Mouse (Mus musculus): ENCODE results near the gene Stoml2. TPM values are rescaled to one million over a fixed set of nuclear protein-coding genes. Genes with fewer than 3 reads are reported as not detected.
A peak's percentile ranks its signal among the peaks of the same experiment; 100 is the strongest.

Stoml2 gene
- polyA plus RNA-seq, 1 experiment from 2014 or later, result 378 TPM

DNA sequence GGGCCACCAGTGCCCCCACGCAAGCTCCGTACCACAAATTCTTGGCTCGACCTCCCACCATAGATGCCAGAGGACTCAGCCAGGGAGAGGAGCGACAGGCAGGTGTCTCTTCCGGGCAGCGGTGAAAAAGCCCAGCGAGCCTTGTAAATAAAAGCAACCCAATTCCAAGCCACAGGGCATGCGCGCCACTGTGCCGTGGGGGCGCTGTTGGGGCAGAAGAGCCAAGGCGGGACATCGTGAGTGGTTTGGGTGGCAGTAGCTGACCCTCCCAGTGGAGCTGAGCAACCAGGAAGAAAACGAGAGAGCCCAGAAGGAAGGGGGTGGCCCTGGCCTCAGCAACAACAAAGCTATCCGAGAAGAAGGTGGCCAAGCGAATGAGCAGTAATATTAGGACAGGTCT, 10.6 kb downstream of the Stoml2 start:
- no peak for ATAC-seq (replicated peaks; ENCODE audit: low FRiP score)
- no peak overlapping the region for H3K4me3 ChIP-seq (ENCODE audit: low read depth, low read length)
- 87% methylated on average over 16 of the region's 16 CpGs for WGBS
- no peak overlapping the region for H3K27ac ChIP-seq (ENCODE audit: low read depth, low read length)
- H3K4me2 ChIP-seq (ENCODE audit: low read depth, low read length, severe bottlenecking), result no peak overlapping the region
- no peaks in the 10 kb centered on the region for H3K27me3 ChIP-seq (ENCODE audit: control insufficient read depth, insufficient read depth, low read length)
- peaks cover 3% of the 10 kb centered on the region; the same call in 1 of the 2 replicates for H3K36me3 ChIP-seq (ENCODE audit: control insufficient read depth, insufficient read depth, low read length)
- H3K9ac ChIP-seq (ENCODE audit: low read length), result no peak overlapping the region
- no peak for DNase-seq (ENCODE audit: low spot score)
- 0 out of 2 replicates have a peak, but pooled peaks cover 5% of the 10 kb centered on the region for H3K4me1 ChIP-seq (replicated peaks; ENCODE audit: control insufficient read depth, insufficient read depth, low read length)
- no peaks in the 10 kb centered on the region for H3K9me3 ChIP-seq (ENCODE audit: control insufficient read depth, low read length)

- DNase-seq (ENCODE audit: low spot score), result no peak
- ATAC-seq (replicated peaks; ENCODE audit: low FRiP score), result no peak
- Histone ChIP-seq H3K27ac (ENCODE audit: low read depth, low read length) (no peak overlapping the region), H3K27me3 (ENCODE audit: control insufficient read depth, insufficient read depth, low read length) (no peaks in the 10 kb centered on the region), H3K4me1 (replicated peaks; ENCODE audit: control insufficient read depth, insufficient read depth, low read length) (0 out of 2 replicates have a peak, but pooled peaks cover 5% of the 10 kb centered on the region), H3K9me3 (ENCODE audit: control insufficient read depth, low read length) (no peaks in the 10 kb centered on the region), H3K4me2 (ENCODE audit: low read depth, low read length, severe bottlenecking) (no peak overlapping the region), H3K4me3 (ENCODE audit: low read depth, low read length) (no peak overlapping the region), H3K36me3 (ENCODE audit: control insufficient read depth, insufficient read depth, low read length) (peaks cover 3% of the 10 kb centered on the region; the same call in 1 of the 2 replicates), H3K9ac (ENCODE audit: low read length) (no peak overlapping the region)
- WGBS, result 93% methylated on average over 23 of the region's 23 CpGs
Measured at GRCm38 (mm10) chr4:43019641-43020465, 11.7 kb downstream of the Stoml2 start.

DNA sequence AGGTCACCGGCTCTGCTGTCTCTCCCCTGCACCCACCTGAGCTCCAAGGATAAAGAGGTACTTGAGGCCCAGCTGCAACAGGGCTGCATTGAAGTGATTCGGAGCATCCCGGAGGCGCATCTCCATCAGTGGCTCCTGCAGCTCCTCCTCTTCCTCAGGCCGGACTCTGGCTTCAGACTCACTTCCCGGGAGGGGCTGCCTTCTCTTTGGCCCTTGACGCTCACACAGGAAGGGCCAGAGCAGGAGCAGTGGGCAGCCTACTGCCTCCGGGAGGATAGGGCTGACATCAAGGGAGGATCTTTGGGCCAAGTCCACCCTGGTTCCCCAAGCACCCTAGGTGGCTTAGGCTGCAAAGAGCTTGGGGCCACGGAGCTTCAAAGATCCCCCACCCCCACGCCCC, 12.3 kb downstream of the Stoml2 start:
- whole genome bisulfite sequencing, result 95% methylated on average over 10 of the region's 10 CpGs
- Histone ChIP-seq H3K4me2 (ENCODE audit: low read depth, low read length, severe bottlenecking) (no peak overlapping the region), H3K9me3 (ENCODE audit: control insufficient read depth, low read length) (no peaks in the 10 kb centered on the region), H3K4me1 (replicated peaks; ENCODE audit: control insufficient read depth, insufficient read depth, low read length) (no peaks in the 10 kb centered on the region), H3K4me3 (ENCODE audit: low read depth, low read length) (no peak overlapping the region), H3K27ac (ENCODE audit: low read depth, low read length) (no peak overlapping the region), H3K27me3 (ENCODE audit: control insufficient read depth, insufficient read depth, low read length) (no peaks in the 10 kb centered on the region), H3K36me3 (ENCODE audit: control insufficient read depth, insufficient read depth, low read length) (peaks cover 3% of the 10 kb centered on the region; the same call in 1 of the 2 replicates), H3K9ac (ENCODE audit: low read length) (no peak overlapping the region)
- DNase-seq (ENCODE audit: low spot score) (no peak), ATAC-seq (replicated peaks; ENCODE audit: low FRiP score) (no peak)

GRCm38 (mm10) chr4:43018156-43018555, 13.4 kb downstream of the Stoml2 start:
- H3K27ac ChIP-seq (ENCODE audit: low read depth, low read length), result no peak overlapping the region
- WGBS, result 94% methylated on average over 4 of the region's 4 CpGs
- ATAC-seq (replicated peaks; ENCODE audit: low FRiP score), result no peak

GRCm38 (mm10) chr4:43012091-43012490, 19.4 kb downstream of the Stoml2 start:
- Histone ChIP-seq H3K4me1 (replicated peaks; ENCODE audit: control insufficient read depth, insufficient read depth, low read length) (peaks cover 4% of the 10 kb centered on the region; the same call in 1 of the 2 replicates), H3K27me3 (ENCODE audit: control insufficient read depth, insufficient read depth, low read length) (no peaks in the 10 kb centered on the region), H3K4me2 (ENCODE audit: low read depth, low read length, severe bottlenecking) (no peak overlapping the region), H3K36me3 (ENCODE audit: control insufficient read depth, insufficient read depth, low read length) (no peaks in the 10 kb centered on the region), H3K9ac (ENCODE audit: low read length) (no peak overlapping the region), H3K9me3 (ENCODE audit: control insufficient read depth, low read length) (no peaks in the 10 kb centered on the region), H3K4me3 (ENCODE audit: low read depth, low read length) (no peak overlapping the region), H3K27ac (ENCODE audit: low read depth, low read length) (no peak overlapping the region)
- ATAC-seq (replicated peaks; ENCODE audit: low FRiP score), result no peak
- 96% methylated on average over 1 of the region's 1 CpGs for WGBS
- no peak for DNase-seq (ENCODE audit: low spot score)

More at GRCm38 (mm10) chr4:43018156-43018555, 13.4 kb downstream of the Stoml2 start:
- no peaks in the 10 kb centered on the region for H3K4me1 ChIP-seq (replicated peaks; ENCODE audit: control insufficient read depth, insufficient read depth, low read length)
- H3K4me2 ChIP-seq (ENCODE audit: low read depth, low read length, severe bottlenecking), result no peak overlapping the region
- no peak overlapping the region for H3K4me3 ChIP-seq (ENCODE audit: low read depth, low read length)
- peaks cover 3% of the 10 kb centered on the region; the same call in 1 of the 2 replicates for H3K36me3 ChIP-seq (ENCODE audit: control insufficient read depth, insufficient read depth, low read length)
- no peak for DNase-seq (ENCODE audit: low spot score)
- H3K27me3 ChIP-seq (ENCODE audit: control insufficient read depth, insufficient read depth, low read length), result no peaks in the 10 kb centered on the region
- H3K9ac ChIP-seq (ENCODE audit: low read length), result no peak overlapping the region
- H3K9me3 ChIP-seq (ENCODE audit: control insufficient read depth, low read length), result no peaks in the 10 kb centered on the region

DNA sequence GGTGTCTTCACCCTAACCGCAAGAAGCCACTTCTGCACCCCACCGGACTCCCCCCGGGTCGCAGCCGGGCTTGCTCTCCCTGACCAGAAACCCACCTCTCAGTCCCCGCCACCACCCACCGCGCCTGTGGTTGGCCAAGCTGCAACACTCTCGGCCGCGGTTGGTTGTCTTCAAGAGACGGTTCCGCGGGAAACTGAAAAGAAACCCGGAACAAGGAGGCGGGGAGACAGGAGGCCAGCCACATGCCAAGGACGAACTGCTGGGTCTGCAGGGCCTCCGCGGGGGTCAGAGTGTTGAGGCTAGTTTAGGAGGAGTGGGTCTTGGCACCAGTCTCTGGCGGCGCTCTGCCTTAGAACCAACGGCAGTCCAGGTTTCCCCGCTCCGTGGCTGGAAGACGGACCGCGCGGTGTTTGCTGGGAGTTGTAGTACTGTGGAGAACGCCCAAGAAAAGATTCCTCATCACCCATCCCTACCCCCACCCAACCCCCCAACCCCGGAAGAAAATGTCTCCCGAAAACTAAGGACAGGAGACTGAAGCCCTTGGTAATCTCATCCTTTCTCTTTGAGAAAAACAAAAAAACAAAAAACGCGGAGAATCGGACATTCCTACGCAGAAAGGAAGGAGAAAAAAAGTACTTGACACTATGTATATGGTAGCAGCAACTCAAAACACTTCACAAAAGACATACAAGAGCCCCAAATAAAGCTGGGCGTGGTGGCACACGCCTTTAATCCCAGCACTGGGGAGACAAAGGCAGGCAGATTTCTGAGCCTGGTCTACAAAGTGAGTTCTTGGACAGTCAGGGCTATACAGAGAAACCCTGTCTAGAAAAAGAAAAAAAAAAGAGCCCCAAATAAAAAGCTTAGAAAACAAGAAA, 21.1 kb downstream of the Stoml2 start, which contains the start of gene Fancg:
Gene Fancg, minus strand, starts transcription at position 346 of the 878 bp plus-strand sequence.
- Histone ChIP-seq H3K9ac (ENCODE audit: low read length) (peak within 1 kb of the TSS; percentile 77), H3K36me3 (ENCODE audit: control insufficient read depth, insufficient read depth, low read length) (no peaks in the 10 kb centered on the region), H3K4me2 (ENCODE audit: low read depth, low read length, severe bottlenecking) (peak within 1 kb of the TSS; percentile 72), H3K27me3 (ENCODE audit: control insufficient read depth, insufficient read depth, low read length) (no peaks in the 10 kb centered on the region), H3K9me3 (ENCODE audit: control insufficient read depth, low read length) (no peaks in the 10 kb centered on the region), H3K27ac (ENCODE audit: low read depth, low read length) (peak within 1 kb of the TSS; percentile 50), H3K4me3 (ENCODE audit: low read depth, low read length) (peak within 1 kb of the TSS; percentile 68), H3K4me1 (replicated peaks; ENCODE audit: control insufficient read depth, insufficient read depth, low read length) (peaks cover 4% of the 10 kb centered on the region; the same call in 1 of the 2 replicates)
- ATAC-seq (replicated peaks; ENCODE audit: low FRiP score) (peak; percentile 94), DNase-seq (ENCODE audit: low spot score) (peak; percentile 89)
- WGBS, result under 1% methylated on average over 37 of the region's 37 CpGs

GRCm38 (mm10) chr4:43005765-43006164, 25.7 kb downstream of the Stoml2 start:
- no peaks in the 10 kb centered on the region for H3K27me3 ChIP-seq (ENCODE audit: control insufficient read depth, insufficient read depth, low read length)
- whole genome bisulfite sequencing, result 70% methylated on average over 2 of the region's 2 CpGs
- H3K9ac ChIP-seq (ENCODE audit: low read length), result no peak overlapping the region
- H3K4me2 ChIP-seq (ENCODE audit: low read depth, low read length, severe bottlenecking), result no peak overlapping the region
- peaks cover 4% of the 10 kb centered on the region; the same call in 1 of the 2 replicates for H3K4me1 ChIP-seq (replicated peaks; ENCODE audit: control insufficient read depth, insufficient read depth, low read length)
- H3K9me3 ChIP-seq (ENCODE audit: control insufficient read depth, low read length), result no peaks in the 10 kb centered on the region
- H3K36me3 ChIP-seq (ENCODE audit: control insufficient read depth, insufficient read depth, low read length), result no peaks in the 10 kb centered on the region; the same call in 1 of the 2 replicates
- H3K27ac ChIP-seq (ENCODE audit: low read depth, low read length), result no peak overlapping the region
- no peak overlapping the region for H3K4me3 ChIP-seq (ENCODE audit: low read depth, low read length)
- DNase-seq (ENCODE audit: low spot score) (no peak), ATAC-seq (replicated peaks; ENCODE audit: low FRiP score) (no peak)

- Histone ChIP-seq H3K27me3 (ENCODE audit: control insufficient read depth, insufficient read depth, low read length) (no peaks in the 10 kb centered on the region), H3K9ac (ENCODE audit: low read length) (no peak overlapping the region), H3K27ac (ENCODE audit: low read depth, low read length) (no peak overlapping the region), H3K36me3 (ENCODE audit: control insufficient read depth, insufficient read depth, low read length) (no peaks in the 10 kb centered on the region; the same call in 1 of the 2 replicates), H3K9me3 (ENCODE audit: control insufficient read depth, low read length) (no peaks in the 10 kb centered on the region), H3K4me2 (ENCODE audit: low read depth, low read length, severe bottlenecking) (no peak overlapping the region), H3K4me1 (replicated peaks; ENCODE audit: control insufficient read depth, insufficient read depth, low read length) (peaks cover 4% of the 10 kb centered on the region; the same call in 1 of the 2 replicates), H3K4me3 (ENCODE audit: low read depth, low read length) (no peak overlapping the region)
- WGBS, result 90% methylated on average over 3 of the region's 3 CpGs
- DNase-seq (ENCODE audit: low spot score) (no peak), ATAC-seq (replicated peaks; ENCODE audit: low FRiP score) (no peak)
Measured at GRCm38 (mm10) chr4:43004951-43005350, 26.6 kb downstream of the Stoml2 start.

Data from forebrain, embryonic 11.5 days (tissue).